Mouse (Mus musculus): ENCODE results near the gene D930020B18Rik.

D930020B18Rik gene

DNA sequence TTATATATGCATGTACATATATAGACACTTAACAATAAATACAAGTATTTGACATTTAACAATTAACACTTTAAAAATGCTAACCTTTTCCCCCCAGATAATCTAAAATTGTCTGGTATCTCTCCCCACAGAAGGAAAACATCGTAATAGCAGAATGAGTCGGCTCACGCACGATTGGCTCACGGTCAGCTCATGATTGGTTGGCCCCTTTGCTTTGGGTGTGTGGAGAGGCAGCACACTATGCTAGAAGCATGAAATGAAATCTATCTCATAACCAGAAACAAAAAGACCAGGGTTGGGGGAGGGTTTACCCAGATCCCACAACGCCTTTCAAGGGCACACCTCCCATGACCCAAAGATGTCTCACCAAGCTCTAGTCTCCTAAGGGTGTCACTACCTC lies 63.5 kb downstream of the D930020B18Rik start:
- peak; percentile 23 for DNase-seq (ENCODE audit: low spot score)

- DNase-seq (ENCODE audit: low spot score): no peak
Observed at GRCm38 (mm10) chr10:121705399-121706163, 64.2 kb downstream of the D930020B18Rik start.

DNA sequence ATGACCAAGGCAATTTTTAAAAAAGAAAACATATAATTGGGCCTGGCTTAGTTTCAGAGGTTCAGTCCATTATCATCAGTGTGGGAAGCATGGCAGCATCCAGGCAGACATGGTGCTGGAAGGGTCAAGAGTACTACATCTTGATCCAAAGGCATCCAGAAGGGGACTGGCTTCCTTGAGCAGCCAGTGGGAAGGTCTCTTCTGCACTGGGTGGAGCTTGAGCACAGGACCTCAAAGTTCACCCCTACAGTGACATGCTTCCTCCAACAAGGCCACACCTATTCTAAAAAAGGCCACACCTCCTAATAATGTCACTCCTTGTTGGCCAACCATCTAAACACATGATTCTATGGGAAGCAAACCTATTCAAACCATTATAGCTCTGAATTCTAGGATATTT lies 75.5 kb downstream of the D930020B18Rik start:
- DNase-seq (ENCODE audit: low spot score): no peak

DNA sequence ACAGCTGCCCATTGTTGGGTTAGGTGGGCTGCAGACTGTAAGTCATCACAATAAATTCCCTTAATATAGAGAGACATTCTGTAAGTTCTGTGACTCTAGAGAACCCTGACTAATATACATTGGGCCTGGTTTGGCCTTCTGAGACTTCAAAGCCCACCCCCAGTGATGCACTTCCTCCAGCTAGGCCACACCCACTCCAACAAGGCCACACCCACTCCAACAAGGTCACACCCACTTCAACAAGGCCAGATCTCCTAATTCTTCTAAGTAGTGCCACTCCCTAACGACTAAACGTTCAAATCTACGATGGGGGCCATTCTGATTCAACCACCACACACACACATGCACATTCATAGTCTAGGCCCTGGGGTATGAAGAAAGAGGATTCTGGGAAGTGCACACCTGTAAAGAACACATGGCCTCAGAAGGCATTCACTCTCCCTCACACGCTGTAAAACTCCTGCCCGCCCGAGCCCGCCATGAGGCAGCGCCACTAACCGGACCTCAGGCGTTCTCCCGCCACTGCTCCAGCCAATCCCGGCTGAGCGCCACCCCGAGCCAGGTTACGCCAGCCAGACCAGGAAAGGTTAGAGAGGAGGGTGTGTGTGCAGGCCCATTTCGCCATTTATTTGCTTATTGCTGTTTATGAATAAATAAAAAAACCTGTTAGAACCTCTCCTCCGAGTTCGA lies 77.7 kb downstream of the D930020B18Rik start:
- DNase-seq (ENCODE audit: low spot score): no peak

GRCm38 (mm10) chr10:121720701-121721100 lies 79.3 kb downstream of the D930020B18Rik start:
- peak; percentile 17 for DNase-seq (ENCODE audit: low spot score)

GRCm38 (mm10) chr10:121726505-121726904 lies 85.1 kb downstream of the D930020B18Rik start:
- DNase-seq (ENCODE audit: low spot score): no peak

DNA sequence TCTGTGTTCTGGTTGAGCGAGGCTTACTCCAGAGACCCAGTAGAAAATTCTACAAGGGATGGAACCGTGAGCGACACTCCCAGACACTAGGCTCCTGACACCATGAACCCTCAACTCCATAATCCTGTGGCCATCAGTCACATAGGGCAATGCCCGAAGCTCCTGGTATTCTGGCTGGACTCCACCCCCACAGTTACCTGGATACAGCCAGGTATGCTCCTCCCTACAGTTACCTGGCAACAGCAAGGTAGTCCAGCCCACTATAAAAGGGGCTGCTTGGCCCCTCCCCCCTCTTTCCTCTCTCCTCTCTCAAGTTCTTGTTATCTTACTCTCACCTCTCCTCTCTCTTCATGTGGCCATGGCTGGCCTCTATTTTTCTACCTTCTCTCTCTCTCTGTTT lies 85.8 kb downstream of the D930020B18Rik start:
- DNase-seq (ENCODE audit: low spot score): no peak

GRCm38 (mm10) chr10:121728226-121728625 lies 86.8 kb downstream of the D930020B18Rik start:
- DNase-seq (ENCODE audit: low spot score): no peak

DNA sequence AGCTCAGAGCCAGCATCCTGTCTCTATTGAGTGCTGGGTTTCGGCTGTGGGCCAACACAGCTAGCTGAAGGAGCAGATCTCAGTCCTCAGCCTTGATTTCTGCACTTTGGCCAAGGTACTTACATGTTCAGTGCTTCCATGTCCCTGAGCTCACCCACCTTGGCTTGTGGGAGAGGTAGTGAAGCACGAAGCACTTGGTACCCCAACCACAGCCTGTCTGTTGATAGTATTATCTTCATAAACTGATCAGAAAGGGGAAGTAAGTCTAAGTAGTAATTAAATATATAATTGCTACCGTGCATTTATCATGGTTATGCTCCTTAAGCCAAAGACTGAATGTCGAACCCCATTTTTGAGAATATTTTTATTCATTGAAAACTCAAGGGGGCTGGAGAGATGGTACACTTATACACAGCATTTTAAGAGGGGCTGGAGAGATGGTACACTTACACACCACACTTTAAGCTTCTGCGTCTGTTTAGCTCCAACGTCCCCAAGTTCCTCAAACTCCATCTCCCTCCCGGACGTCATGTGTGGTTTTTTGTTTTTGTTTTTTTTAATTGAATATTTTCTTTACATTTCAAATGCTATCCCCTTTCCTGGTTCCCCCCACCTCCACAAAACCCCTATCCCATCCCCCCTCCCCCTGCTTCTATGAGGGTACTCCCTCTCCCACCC lies 89.8 kb downstream of the D930020B18Rik start:
- DNase-seq (ENCODE audit: low spot score): no peak

- DNase-seq (ENCODE audit: low spot score): no peak
Observed at GRCm38 (mm10) chr10:121732542-121732941, 91.2 kb downstream of the D930020B18Rik start.

DNA sequence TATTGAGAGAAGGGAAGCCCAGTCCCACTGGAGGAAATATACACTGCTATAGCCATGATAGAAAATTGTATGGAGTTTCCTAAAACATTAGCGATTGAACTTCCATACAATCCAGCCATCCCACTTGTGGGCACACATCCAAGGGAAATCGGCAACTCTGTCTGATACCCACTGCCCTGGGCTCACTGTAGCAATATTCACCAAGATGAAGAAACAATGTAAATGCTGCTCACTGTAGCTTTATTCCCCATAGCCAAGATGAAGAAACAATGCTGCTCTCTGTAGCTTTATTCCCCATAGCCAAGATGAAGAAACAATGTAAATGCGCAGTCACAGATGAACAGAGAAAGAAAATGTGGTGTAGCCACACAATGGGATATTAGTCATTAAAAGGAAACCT lies 95.9 kb downstream of the D930020B18Rik start:
- no peak for DNase-seq (ENCODE audit: low spot score)

GRCm38 (mm10) chr10:121739548-121740505 lies 98.4 kb downstream of the D930020B18Rik start, which contains the start of gene BC048403:
BC048403 (plus strand) TSS chr10:121739937.
- peak; percentile 93 for DNase-seq (ENCODE audit: low spot score)

DNA sequence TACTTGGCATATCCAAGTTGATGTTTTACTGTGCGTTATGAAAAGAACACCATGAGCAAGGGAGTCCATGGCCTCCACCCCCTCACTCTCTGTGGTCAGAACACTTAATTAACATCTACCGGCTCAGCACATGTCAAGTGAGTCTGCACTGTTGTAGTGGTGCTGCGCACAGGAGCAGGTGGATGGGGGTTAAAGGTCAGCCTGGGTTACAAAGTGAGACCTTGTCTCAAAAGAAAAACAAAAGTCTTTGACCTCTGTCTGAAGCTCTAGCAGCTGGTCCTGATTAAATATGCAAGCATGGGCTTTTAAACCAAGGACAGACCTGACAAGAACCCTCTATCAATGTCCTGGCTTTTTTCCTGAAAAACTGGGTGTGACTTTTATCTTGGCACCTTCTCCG lies 100.9 kb downstream of the D930020B18Rik start:
- DNase-seq (ENCODE audit: low spot score): no peak
